Mouse (Mus musculus) thymus, adult 2 months (tissue): ENCODE measurements around the gene Incenp. TPM values are rescaled to one million over a fixed set of nuclear protein-coding genes. Genes with fewer than 3 reads are reported as not detected.
"Not testable (repeated sequence)": the region's sequence is repeated elsewhere in the genome, so short reads cannot be mapped to it uniquely, and the experiment has no call there.

Experiments used
- DNase-seq: peaks from one replicate; pipeline ENCODE4 v3.0.0; 2021
- H3K27ac ChIP-seq: fragments of 200-500 bp; 2 replicates; pipeline ENCODE4 v1.5.1; 2012; ENCODE audit warnings: low read length, control low read depth; ENCODE audit not compliant: control insufficient read depth, insufficient read depth
- H3K27me3 ChIP-seq: fragments of 200-500 bp; 2 replicates; pipeline ENCODE4 v1.6.1; 2012; ENCODE audit warnings: mild to moderate bottlenecking, low read length, moderate library complexity, mixed read lengths; ENCODE audit not compliant: control insufficient read depth, insufficient read depth
- H3K36me3 ChIP-seq: fragments of 200-500 bp; 2 replicates; pipeline ENCODE4 v1.6.1; 2012; ENCODE audit warnings: mild to moderate bottlenecking, low read length, moderate library complexity; ENCODE audit not compliant: control insufficient read depth, insufficient read depth
- H3K4me1 ChIP-seq: fragments of 200-500 bp; replicated peaks from 2 replicates; pipeline ENCODE4 v1.6.1; 2012; ENCODE audit warnings: low read length; ENCODE audit not compliant: control insufficient read depth, insufficient read depth
- H3K4me3 ChIP-seq: fragments of 200-500 bp; 2 replicates; pipeline ENCODE4 v1.5.1; 2012; ENCODE audit warnings: mild to moderate bottlenecking, low read length, control low read depth, moderate library complexity; ENCODE audit not compliant: control insufficient read depth, insufficient read depth
- CTCF ChIP-seq: fragments of 200-500 bp; IDR thresholded peaks from 2 replicates; pipeline ENCODE4 v1.5.1; 2012; ENCODE audit warnings: mild to moderate bottlenecking, control low read depth, low read length, moderate library complexity, borderline replicate concordance; ENCODE audit not compliant: control insufficient read depth, poor library complexity, insufficient read depth; ENCODE audit errors: extremely low read depth
- POLR2A ChIP-seq: fragments of 200-500 bp; IDR thresholded peaks from 2 replicates; pipeline ENCODE4 v1.6.1; 2012; ENCODE audit warnings: mild to moderate bottlenecking, low read length, control low read depth, moderate library complexity; ENCODE audit not compliant: control insufficient read depth, poor library complexity, insufficient read depth; ENCODE audit errors: extremely low read depth
- WGBS: fragments of 180-500 bp; shearing (Covaris S2); methylation state at CpG from one replicate; pipeline ENCODE4 v1.1.7; 2018; 5-methylcytosine and 5-hydroxymethylcytosine counted together
- polyA plus RNA-seq: library from polyadenylated mRNA; depleted of rRNA; stranded (reverse); fragments of >200 nt; gene quantifications from 2 replicates; pipeline ENCODE4 v1.2.3, GENCODE M21; 2012

Gene Incenp
- polyA plus RNA-seq, 1 experiment: 88.0 TPM

- no peak for TF ChIP-seq POLR2A
- TF ChIP-seq CTCF: no peak
- 5% methylated on average over 17 of the region's 17 CpGs for WGBS
- Histone ChIP-seq H3K27me3 (no peaks in the 10 kb centered on the region), H3K36me3 (peaks cover 16% of the 10 kb centered on the region), H3K4me3 (peak overlapping the region; percentile 90), H3K27ac (peak overlapping the region; percentile 3; the same call in 1 of the 2 replicates), H3K4me1 (peaks cover 10% of the 10 kb centered on the region)
- no peak for DNase-seq
These were observed 848 bp downstream of the Incenp start for GRCm38 (mm10) chr19:9898339-9899066.

- DNase-seq: no peak
- H3K36me3 ChIP-seq: peaks cover 37% of the 10 kb centered on the region
- no peak overlapping the region for H3K27ac ChIP-seq
- no peak overlapping the region for H3K4me3 ChIP-seq
- H3K27me3 ChIP-seq: no peaks in the 10 kb centered on the region
- peaks cover 10% of the 10 kb centered on the region for H3K4me1 ChIP-seq
- no peak for TF ChIP-seq POLR2A
- 83% methylated on average over 5 of the region's 5 CpGs for WGBS
These were observed 3.3 kb downstream of the Incenp start for GRCm38 (mm10) chr19:9896067-9896466.

GRCm38 (mm10) chr19:9886771-9887170 lies 12.6 kb downstream of the Incenp start:
- H3K4me1 ChIP-seq: no peaks in the 10 kb centered on the region; the same call in 1 of the 2 replicates

DNA sequence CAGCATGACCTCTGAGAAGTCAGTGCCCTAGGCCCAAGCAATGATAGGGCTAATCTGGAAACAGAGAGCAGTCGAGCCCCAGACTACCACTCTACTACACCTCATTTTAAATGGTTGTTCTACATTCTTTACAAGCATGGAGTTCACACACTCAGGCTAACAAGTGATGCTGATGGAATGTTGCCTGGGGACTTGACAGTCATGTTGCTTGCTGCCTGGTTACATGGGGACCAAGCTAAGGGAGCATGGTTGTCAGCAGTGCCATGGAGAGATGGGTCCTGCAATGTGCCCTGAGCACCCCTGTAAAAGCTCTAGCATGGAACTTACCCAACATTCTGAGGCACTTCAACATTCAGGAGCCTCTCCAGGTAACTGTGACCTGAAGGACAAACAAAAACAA lies 13.0 kb downstream of the Incenp start:
- Histone ChIP-seq H3K4me1 (no peaks in the 10 kb centered on the region; the same call in 1 of the 2 replicates), H3K36me3 (peaks cover 69% of the 10 kb centered on the region), H3K4me3 (no peak overlapping the region), H3K27ac (no peak overlapping the region), H3K27me3 (no peaks in the 10 kb centered on the region)
- 93% methylated on average over 1 of the region's 1 CpGs for WGBS
- TF ChIP-seq CTCF: no peak
- no peak for TF ChIP-seq POLR2A
- DNase-seq: no peak

More at GRCm38 (mm10) chr19:9886771-9887170, 12.6 kb downstream of the Incenp start:
- no peak overlapping the region for H3K4me3 ChIP-seq
- no peaks in the 10 kb centered on the region for H3K27me3 ChIP-seq
- TF ChIP-seq POLR2A: no peak
- no peak for TF ChIP-seq CTCF
- H3K27ac ChIP-seq: no peak overlapping the region
- H3K36me3 ChIP-seq: peaks cover 69% of the 10 kb centered on the region
- DNase-seq: no peak
- WGBS: 55% methylated on average over 8 of the region's 8 CpGs

DNA sequence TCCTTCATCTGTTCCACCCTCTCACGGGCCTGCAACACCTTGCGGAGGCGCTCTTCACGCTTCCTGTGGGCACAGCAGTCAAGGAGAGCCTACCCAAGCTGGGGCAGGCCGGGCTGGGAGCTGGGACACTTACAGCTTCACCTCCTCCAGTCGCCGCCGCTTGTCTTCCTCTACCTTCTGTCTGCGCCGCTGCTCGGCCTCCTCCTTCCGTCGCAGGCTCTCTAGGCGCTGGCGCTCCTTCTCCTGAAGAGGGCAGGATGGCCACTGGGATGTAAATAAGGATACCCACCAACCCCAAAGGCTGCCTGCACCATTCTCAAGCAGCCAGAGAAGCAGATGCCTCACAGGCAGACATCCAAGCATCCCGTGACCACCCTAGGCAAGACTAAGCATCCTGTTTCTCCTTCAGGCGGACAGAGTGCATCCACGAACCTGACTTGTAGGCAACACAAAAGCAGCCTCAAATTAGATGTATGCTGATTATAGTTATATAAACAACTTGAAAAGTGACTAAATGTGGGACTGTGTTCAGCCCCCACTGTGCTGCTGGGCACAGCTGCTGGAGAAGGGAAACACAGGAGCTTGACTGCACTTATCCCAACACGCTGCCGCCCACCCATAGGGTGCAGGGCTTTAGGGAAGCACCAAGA lies 21.0 kb downstream of the Incenp start:
- Histone ChIP-seq H3K27me3 (no peaks in the 10 kb centered on the region), H3K36me3 (peaks cover 80% of the 10 kb centered on the region), H3K4me3 (no peak overlapping the region), H3K27ac (no peak overlapping the region), H3K4me1 (no peaks in the 10 kb centered on the region)
- no peak for DNase-seq
- WGBS: 97% methylated on average over 20 of the region's 20 CpGs
- no peak for TF ChIP-seq CTCF
- TF ChIP-seq POLR2A: no peak

DNA sequence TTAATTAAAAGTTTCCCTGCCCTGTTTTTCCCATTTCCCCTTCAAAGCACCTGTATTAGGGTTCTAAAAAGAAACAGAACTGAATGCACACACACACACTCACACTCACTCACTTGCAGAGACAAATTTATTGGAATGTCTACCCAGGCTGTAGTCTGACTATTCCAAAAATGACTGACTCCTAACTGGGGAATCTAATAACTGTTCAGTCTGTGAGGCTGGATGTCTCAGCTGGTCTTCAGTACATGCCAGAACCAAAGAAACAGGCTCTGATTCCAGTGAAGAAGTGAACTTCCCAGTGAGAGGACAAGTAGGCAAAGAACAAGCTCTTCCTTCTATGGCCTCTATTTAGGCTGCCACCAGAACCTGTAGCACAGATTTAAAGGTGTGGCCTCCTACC lies 33.9 kb downstream of the Incenp start:
- Histone ChIP-seq H3K4me1 (no peaks in the 10 kb centered on the region), H3K4me3 (no peak overlapping the region), H3K27me3 (no peaks in the 10 kb centered on the region), H3K36me3 (peaks cover 2% of the 10 kb centered on the region; the same call in 1 of the 2 replicates), H3K27ac (no peak overlapping the region)
- TF ChIP-seq POLR2A: no peak
- no peak for TF ChIP-seq CTCF
- no peak for DNase-seq

DNA sequence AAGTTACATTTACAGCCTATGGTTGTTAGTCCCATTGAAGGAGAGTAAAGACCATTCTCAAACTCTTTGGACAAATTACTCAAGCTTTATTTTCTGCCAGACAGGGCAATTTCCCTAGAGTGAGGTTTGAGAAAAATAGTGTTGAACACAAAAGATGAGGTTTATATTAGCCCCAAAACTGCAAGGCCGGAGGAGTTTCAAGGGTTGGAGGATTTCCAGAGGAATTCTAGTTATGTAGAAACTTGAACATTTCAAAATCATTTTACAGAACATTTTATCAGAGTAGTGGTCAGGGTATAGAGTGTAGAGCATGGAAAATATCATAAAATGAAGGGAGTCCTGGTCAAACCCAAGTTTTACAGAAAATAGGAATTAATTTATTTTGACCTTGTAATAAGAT lies 34.5 kb downstream of the Incenp start:
- Histone ChIP-seq H3K4me3 (no peak overlapping the region), H3K27me3 (no peaks in the 10 kb centered on the region), H3K4me1 (no peaks in the 10 kb centered on the region), H3K36me3 (no peaks in the 10 kb centered on the region), H3K27ac (no peak overlapping the region)
- TF ChIP-seq POLR2A (no peak), CTCF (no peak)
- 97% methylated on average over 1 of the region's 1 CpGs for WGBS
- DNase-seq: no peak

DNA sequence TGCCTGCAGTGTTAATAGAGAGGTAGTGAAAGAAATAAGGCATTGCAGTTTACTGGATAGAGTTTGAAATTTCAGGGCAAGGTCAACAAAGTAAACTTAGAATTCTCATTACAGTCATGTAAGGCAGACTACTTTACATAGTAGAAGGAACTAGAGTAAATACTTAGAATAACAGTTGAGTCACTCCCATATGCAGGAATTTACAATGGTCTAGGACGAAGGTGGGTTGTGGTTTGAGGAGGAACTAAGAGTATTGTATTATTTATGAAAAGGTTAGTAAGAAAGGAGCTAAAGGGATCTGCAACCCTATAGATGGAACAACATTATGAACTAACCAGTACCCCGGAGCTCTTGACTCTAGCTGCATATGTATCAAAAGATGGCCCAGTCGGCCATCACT lies 38.5 kb downstream of the Incenp start:
- H3K4me1 ChIP-seq, DNase-seq, H3K4me3 ChIP-seq, H3K27me3 ChIP-seq, H3K36me3 ChIP-seq, H3K27ac ChIP-seq: not testable (repeated sequence)
- 92% methylated on average over 3 of the region's 3 CpGs for WGBS

GRCm38 (mm10) chr19:9849368-9850075 lies 49.8 kb downstream of the Incenp start:
- H3K27ac ChIP-seq, H3K4me3 ChIP-seq, H3K36me3 ChIP-seq, DNase-seq, H3K4me1 ChIP-seq, H3K27me3 ChIP-seq: not testable (repeated sequence)
- WGBS: 71% methylated on average over 3 of the region's 3 CpGs
